Mouse (Mus musculus) heart, embryonic 14.5 days (tissue): ENCODE measurements at regions not wholly inside any gene's neighbourhood (a gene's known extent, or its start where the extent isn't known, plus 50 kb on each side); places are given as distances from the start of the nearest gene placed in this dataset.

ENCODE experiments used
- ATAC-seq: fragments of 200-750 bp; cut with Nextera tagmentation; 2 replicates; pipeline ENCODE4 v1.8.0; 2017; ENCODE audit warnings: low read depth, moderate TSS enrichment; ENCODE audit not compliant: insufficient number of reproducible peaks, insufficient read depth, low FRiP score
- H3K27ac ChIP-seq, 2 experiments: fragments of 200-500 bp in 1 of 2; fragments of 300-500 bp in 1 of 2; sonication (generic) in 1 of 2; replicated peaks in 1 of 2; 2 replicates each; pipeline ENCODE4 v1.5.1; 2012 to 2014; ENCODE audit warnings: low read depth in 2 of 2, low read length in 2 of 2, control low read depth in 1 of 2, mild to moderate bottlenecking in 1 of 2, mixed read lengths in 1 of 2; ENCODE audit not compliant: control insufficient read depth in 1 of 2, insufficient read depth in 1 of 2
- H3K27me3 ChIP-seq: fragments of 300-500 bp; sonication (generic); 2 replicates; pipeline ENCODE4 v1.6.1; 2014; ENCODE audit warnings: mild to moderate bottlenecking, low read length, control low read depth; ENCODE audit not compliant: control insufficient read depth, insufficient read depth
- H3K36me3 ChIP-seq: fragments of 300-500 bp; sonication (generic); 2 replicates; pipeline ENCODE4 v1.6.1; 2014; ENCODE audit warnings: mild to moderate bottlenecking, control low read depth, low read length, mixed read lengths; ENCODE audit not compliant: control insufficient read depth, insufficient read depth
- H3K4me1 ChIP-seq, 2 experiments: fragments of 200-500 bp in 1 of 2; fragments of 300-500 bp in 1 of 2; sonication (generic) in 1 of 2; 2 replicates each; pipeline ENCODE4 v1.6.1; 2012 to 2014; ENCODE audit warnings: low read length in 2 of 2, control low read depth in 1 of 2, mixed read lengths in 1 of 2; ENCODE audit not compliant: control insufficient read depth in 2 of 2, insufficient read depth in 2 of 2
- H3K4me2 ChIP-seq: fragments of 300-500 bp; sonication (generic); 2 replicates; pipeline ENCODE4 v1.6.1; 2014; ENCODE audit warnings: mild to moderate bottlenecking, low read length
- H3K4me3 ChIP-seq, 2 experiments: fragments of 200-500 bp in 1 of 2; fragments of 300-500 bp in 1 of 2; sonication (generic) in 1 of 2; 2 replicates each; pipeline ENCODE4 v1.5.1; 2012 to 2014; ENCODE audit warnings: low read length in 2 of 2, mild to moderate bottlenecking in 2 of 2, control low read depth in 1 of 2, low read depth in 1 of 2, moderate library complexity in 1 of 2; ENCODE audit not compliant: control insufficient read depth in 1 of 2, insufficient read depth in 1 of 2
- H3K9ac ChIP-seq: fragments of 300-500 bp; sonication (generic); 2 replicates; pipeline ENCODE4 v1.6.1; 2014; ENCODE audit warnings: mild to moderate bottlenecking, low read length
- H3K9me3 ChIP-seq: fragments of 300-500 bp; sonication (generic); 2 replicates; pipeline ENCODE4 v1.6.1; 2016; ENCODE audit warnings: low read length, control low read depth; ENCODE audit not compliant: control insufficient read depth
- WGBS: fragments of 180-500 bp; shearing (Covaris S2); extraction: QIAGEN DNeasy Blood & Tissue Kit; methylation state at CpG from one replicate; pipeline ENCODE4 v1.1.7; 2014; 5-methylcytosine and 5-hydroxymethylcytosine counted together

DNA sequence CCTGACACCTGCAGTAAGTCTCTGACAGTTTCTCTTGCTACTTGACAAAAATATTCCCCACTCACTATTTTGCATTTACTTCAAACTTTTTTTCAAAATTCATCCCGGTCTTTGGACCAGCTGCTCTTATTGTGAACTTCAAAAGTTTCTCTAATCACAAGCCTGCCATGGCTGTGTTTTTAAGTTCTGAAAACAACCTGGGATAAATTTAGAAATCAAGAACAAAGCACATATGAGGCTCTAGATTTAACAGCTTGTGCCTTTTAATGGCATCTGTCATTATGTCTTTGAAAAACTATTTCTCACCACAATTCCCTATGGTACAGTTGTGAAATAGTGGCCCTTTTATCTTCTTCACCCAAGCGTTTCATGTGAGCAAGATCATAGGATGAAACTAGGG lies 232.4 kb upstream of the Kcnd2 start:
- Histone ChIP-seq H3K36me3 (no peaks in the 10 kb centered on the region), H3K4me3 (no peak overlapping the region), H3K4me1 (no peaks in the 10 kb centered on the region), H3K27me3 (no peaks in the 10 kb centered on the region), H3K4me2 (no peak overlapping the region), H3K9me3 (no peaks in the 10 kb centered on the region), H3K27ac (no peak overlapping the region), H3K9ac (no peak overlapping the region)
- 58% methylated on average over 2 of the region's 2 CpGs for WGBS
- no peak for ATAC-seq

- Histone ChIP-seq H3K9ac (no peak overlapping the region), H3K4me1 (no peaks in the 10 kb centered on the region), H3K9me3 (no peaks in the 10 kb centered on the region), H3K4me3 (no peak overlapping the region), H3K4me2 (no peak overlapping the region), H3K27ac (no peak overlapping the region), H3K27me3 (no peaks in the 10 kb centered on the region), H3K36me3 (no peaks in the 10 kb centered on the region)
- ATAC-seq = no peak
- 61% methylated on average over 2 of the region's 2 CpGs for WGBS
Measured at GRCm38 (mm10) chr6:21005077-21005476, 210.2 kb upstream of the Kcnd2 start.

DNA sequence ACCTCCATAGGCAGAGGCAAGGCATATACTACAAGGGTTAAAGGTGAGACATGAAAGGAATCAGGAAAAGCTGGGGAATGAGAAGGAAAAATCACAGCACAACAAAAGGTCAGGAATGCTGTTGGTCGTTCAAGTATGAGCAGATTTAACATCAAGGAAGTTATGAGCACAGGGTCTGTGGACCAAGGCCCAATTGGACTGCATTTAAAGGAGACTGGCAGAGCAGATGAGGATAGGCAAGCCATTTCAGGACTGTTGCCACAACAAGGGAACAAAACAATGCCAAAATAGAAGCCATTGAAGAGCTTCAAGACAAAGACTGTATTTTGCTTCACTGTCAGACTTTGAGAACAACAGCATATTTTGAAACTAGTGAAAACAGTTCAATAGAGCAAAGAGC lies 167.4 kb upstream of the Kcnd2 start:
- Histone ChIP-seq H3K27me3 (no peaks in the 10 kb centered on the region), H3K4me2 (no peak overlapping the region), H3K27ac (no peak overlapping the region), H3K4me3 (no peak overlapping the region), H3K36me3 (no peaks in the 10 kb centered on the region), H3K9ac (no peak overlapping the region), H3K4me1 (no peaks in the 10 kb centered on the region), H3K9me3 (no peaks in the 10 kb centered on the region)
- no peak for ATAC-seq
- WGBS = 42% methylated on average over 1 of the region's 1 CpGs

GRCm38 (mm10) chr6:21093015-21093414 lies 122.3 kb upstream of the Kcnd2 start:
- WGBS = 71% methylated on average over 5 of the region's 5 CpGs
- no peak overlapping the region for H3K4me3 ChIP-seq
- no peaks in the 10 kb centered on the region for H3K36me3 ChIP-seq
- H3K27ac ChIP-seq = no peak overlapping the region
- H3K4me1 ChIP-seq = no peaks in the 10 kb centered on the region
- no peak overlapping the region for H3K4me2 ChIP-seq
- no peak for ATAC-seq
- no peak overlapping the region for H3K9ac ChIP-seq
- H3K27me3 ChIP-seq = no peaks in the 10 kb centered on the region
- no peaks in the 10 kb centered on the region for H3K9me3 ChIP-seq

- Histone ChIP-seq H3K27me3 (no peaks in the 10 kb centered on the region), H3K36me3 (no peaks in the 10 kb centered on the region), H3K4me1 (no peaks in the 10 kb centered on the region), H3K9me3 (no peaks in the 10 kb centered on the region), H3K27ac (peak overlapping the region in 1 of 2 experiments; percentile 12; a peak in 1 of 4 replicates), H3K4me2 (peak overlapping the region; percentile 19), H3K9ac (no peak overlapping the region), H3K4me3 (no peak overlapping the region)
- 37% methylated on average over 3 of the region's 3 CpGs for WGBS
- peak; percentile 80 for ATAC-seq
Measured at GRCm38 (mm10) chr6:21111238-21111992, 103.9 kb upstream of the Kcnd2 start.

- 38% methylated on average over 1 of the region's 1 CpGs for WGBS
- no peaks in the 10 kb centered on the region for H3K27me3 ChIP-seq
- H3K4me2 ChIP-seq = no peak overlapping the region
- H3K9me3 ChIP-seq = no peaks in the 10 kb centered on the region
- H3K4me1 ChIP-seq = no peaks in the 10 kb centered on the region
- H3K9ac ChIP-seq = no peak overlapping the region
- H3K4me3 ChIP-seq = no peak overlapping the region
- no peak for ATAC-seq
- no peak overlapping the region for H3K27ac ChIP-seq
- H3K36me3 ChIP-seq = no peaks in the 10 kb centered on the region
Measured at GRCm38 (mm10) chr6:21122119-21122518, 93.2 kb upstream of the Kcnd2 start.

DNA sequence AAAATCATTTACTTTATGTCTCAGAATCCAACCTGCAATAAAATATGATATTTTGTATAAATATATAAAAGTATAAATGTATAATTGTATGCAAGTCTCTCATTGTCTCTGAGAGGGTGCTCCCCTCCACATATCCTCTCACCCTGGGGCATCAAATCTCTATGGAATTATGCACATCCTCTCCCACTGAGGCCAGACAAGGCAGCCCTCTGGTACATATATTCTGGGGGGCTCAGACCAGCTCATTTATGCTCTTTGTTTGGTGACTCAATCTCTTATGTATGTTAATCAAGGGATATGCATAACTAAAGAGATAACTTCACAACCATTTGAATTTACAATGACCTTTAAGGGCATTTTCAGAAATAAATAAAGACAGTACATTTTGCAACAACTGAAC lies 92.5 kb upstream of the Kcnd2 start:
- H3K4me3 ChIP-seq = no peak overlapping the region
- no peak overlapping the region for H3K27ac ChIP-seq
- ATAC-seq = no peak
- H3K36me3 ChIP-seq = no peaks in the 10 kb centered on the region
- H3K9me3 ChIP-seq = no peaks in the 10 kb centered on the region
- H3K4me1 ChIP-seq = no peaks in the 10 kb centered on the region
- H3K27me3 ChIP-seq = no peaks in the 10 kb centered on the region
- no peak overlapping the region for H3K9ac ChIP-seq
- H3K4me2 ChIP-seq = no peak overlapping the region
